Mouse (Mus musculus): ENCODE measurements at regions not wholly inside any gene's neighbourhood (a gene's known extent, or its start where the extent isn't known, plus 50 kb on each side); places are given as distances from the start of the nearest gene placed in this dataset.

- DNase-seq, result peak; percentile 86
- H3K9me3 ChIP-seq (ENCODE audit: control insufficient read depth, low read length), result no peaks in the 10 kb centered on the region
- H3K4me1 ChIP-seq (ENCODE audit: control insufficient read depth, insufficient read depth, low read length), result no peaks in the 10 kb centered on the region
- 5% methylated on average over 13 of the region's 13 CpGs for WGBS
- no peak overlapping the region for H3K27ac ChIP-seq (replicated peaks; ENCODE audit: low read depth, low read length)
- H3K27me3 ChIP-seq (ENCODE audit: control insufficient read depth, insufficient read depth, low read length), result no peaks in the 10 kb centered on the region
- no peak overlapping the region for H3K9ac ChIP-seq (replicated peaks; ENCODE audit: low read length)
- H3K4me2 ChIP-seq (ENCODE audit: low read length), result no peak overlapping the region
- ATAC-seq (ENCODE audit: low FRiP score, low TSS enrichment), result peak; percentile 76
- H3K4me3 ChIP-seq (replicated peaks; ENCODE audit: low read depth, low read length), result no peak overlapping the region
- H3K36me3 ChIP-seq (ENCODE audit: control insufficient read depth, insufficient read depth, low read length), result no peaks in the 10 kb centered on the region
These were observed 110.5 kb downstream of the Rergl start for GRCm38 (mm10) chr6:139391307-139391706.

GRCm38 (mm10) chr6:139350939-139351338 is 150.8 kb downstream of the Rergl start:
- Histone ChIP-seq H3K9me3 (ENCODE audit: control insufficient read depth, low read length) (no peaks in the 10 kb centered on the region; the same call in 1 of the 2 replicates), H3K27ac (replicated peaks; ENCODE audit: low read depth, low read length) (no peak overlapping the region), H3K27me3 (ENCODE audit: control insufficient read depth, insufficient read depth, low read length) (no peaks in the 10 kb centered on the region), H3K4me1 (ENCODE audit: control insufficient read depth, insufficient read depth, low read length) (no peaks in the 10 kb centered on the region), H3K4me2 (ENCODE audit: low read length) (no peak overlapping the region), H3K36me3 (ENCODE audit: control insufficient read depth, insufficient read depth, low read length) (no peaks in the 10 kb centered on the region), H3K9ac (replicated peaks; ENCODE audit: low read length) (no peak overlapping the region), H3K4me3 (replicated peaks; ENCODE audit: low read depth, low read length) (no peak overlapping the region)
- no peak for DNase-seq
- ATAC-seq (ENCODE audit: low FRiP score, low TSS enrichment), result no peak
- WGBS, result 100% methylated on average over 2 of the region's 2 CpGs

- no peak overlapping the region for H3K4me3 ChIP-seq (replicated peaks; ENCODE audit: low read depth, low read length)
- no peaks in the 10 kb centered on the region for H3K9me3 ChIP-seq (ENCODE audit: control insufficient read depth, low read length)
- ATAC-seq (ENCODE audit: low FRiP score, low TSS enrichment), result no peak
- DNase-seq, result no peak
- 94% methylated on average over 7 of the region's 7 CpGs for WGBS
- H3K9ac ChIP-seq (replicated peaks; ENCODE audit: low read length), result no peak overlapping the region
- H3K36me3 ChIP-seq (ENCODE audit: control insufficient read depth, insufficient read depth, low read length), result no peaks in the 10 kb centered on the region
- no peak overlapping the region for H3K27ac ChIP-seq (replicated peaks; ENCODE audit: low read depth, low read length)
- no peak overlapping the region for H3K4me2 ChIP-seq (ENCODE audit: low read length)
- no peaks in the 10 kb centered on the region for H3K27me3 ChIP-seq (ENCODE audit: control insufficient read depth, insufficient read depth, low read length)
- H3K4me1 ChIP-seq (ENCODE audit: control insufficient read depth, insufficient read depth, low read length), result no peaks in the 10 kb centered on the region
These were observed 176.6 kb downstream of the Rergl start for GRCm38 (mm10) chr6:139325226-139325625.

DNA sequence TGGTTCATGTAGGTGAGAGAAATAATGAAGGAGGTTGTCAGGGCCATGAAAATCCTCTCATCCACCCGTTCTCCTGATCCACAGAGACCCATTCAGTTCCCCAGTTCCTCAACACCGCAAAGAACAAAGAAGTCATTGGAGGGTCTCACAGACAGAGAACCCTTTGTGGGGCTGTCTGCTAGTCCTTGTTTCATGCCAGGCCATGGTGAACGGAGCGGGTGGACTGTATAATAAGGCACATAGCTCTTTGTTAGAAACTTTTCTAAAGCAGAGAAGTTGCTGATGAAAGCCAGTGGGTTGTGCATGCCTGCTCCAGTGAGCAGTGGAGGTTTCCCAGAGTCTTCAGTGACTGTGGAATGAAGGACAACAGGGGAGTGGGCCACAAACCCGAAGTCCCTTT is 194.1 kb downstream of the Rergl start:
- H3K9ac ChIP-seq (replicated peaks; ENCODE audit: low read length), result no peak overlapping the region
- no peak overlapping the region for H3K27ac ChIP-seq (replicated peaks; ENCODE audit: low read depth, low read length)
- H3K27me3 ChIP-seq (ENCODE audit: control insufficient read depth, insufficient read depth, low read length), result no peaks in the 10 kb centered on the region
- H3K9me3 ChIP-seq (ENCODE audit: control insufficient read depth, low read length), result no peaks in the 10 kb centered on the region
- no peaks in the 10 kb centered on the region for H3K36me3 ChIP-seq (ENCODE audit: control insufficient read depth, insufficient read depth, low read length)
- WGBS, result 11% methylated on average over 5 of the region's 5 CpGs
- no peak overlapping the region for H3K4me3 ChIP-seq (replicated peaks; ENCODE audit: low read depth, low read length)
- DNase-seq, result peak; percentile 11
- peak; percentile 55; the same call in 1 of the 2 replicates for ATAC-seq (ENCODE audit: low FRiP score, low TSS enrichment)
- H3K4me1 ChIP-seq (ENCODE audit: control insufficient read depth, insufficient read depth, low read length), result no peaks in the 10 kb centered on the region
- no peak overlapping the region for H3K4me2 ChIP-seq (ENCODE audit: low read length)

- Histone ChIP-seq H3K9ac (replicated peaks; ENCODE audit: low read length) (no peak overlapping the region), H3K36me3 (ENCODE audit: control insufficient read depth, insufficient read depth, low read length) (no peaks in the 10 kb centered on the region), H3K4me2 (ENCODE audit: low read length) (no peak overlapping the region), H3K27ac (replicated peaks; ENCODE audit: low read depth, low read length) (no peak overlapping the region), H3K9me3 (ENCODE audit: control insufficient read depth, low read length) (no peaks in the 10 kb centered on the region), H3K4me3 (replicated peaks; ENCODE audit: low read depth, low read length) (no peak overlapping the region), H3K4me1 (ENCODE audit: control insufficient read depth, insufficient read depth, low read length) (no peaks in the 10 kb centered on the region), H3K27me3 (ENCODE audit: control insufficient read depth, insufficient read depth, low read length) (no peaks in the 10 kb centered on the region)
- 82% methylated on average over 2 of the region's 2 CpGs for WGBS
- DNase-seq (no peak), ATAC-seq (ENCODE audit: low FRiP score, low TSS enrichment) (no peak)
These were observed 197.5 kb downstream of the Rergl start for GRCm38 (mm10) chr6:139304306-139304705.

GRCm38 (mm10) chr6:139295701-139296100 is 206.1 kb downstream of the Rergl start:
- Histone ChIP-seq H3K27me3 (ENCODE audit: control insufficient read depth, insufficient read depth, low read length) (no peaks in the 10 kb centered on the region), H3K9me3 (ENCODE audit: control insufficient read depth, low read length) (no peaks in the 10 kb centered on the region), H3K4me3 (replicated peaks; ENCODE audit: low read depth, low read length) (no peak overlapping the region), H3K9ac (replicated peaks; ENCODE audit: low read length) (no peak overlapping the region), H3K27ac (replicated peaks; ENCODE audit: low read depth, low read length) (no peak overlapping the region), H3K4me2 (ENCODE audit: low read length) (no peak overlapping the region), H3K36me3 (ENCODE audit: control insufficient read depth, insufficient read depth, low read length) (no peaks in the 10 kb centered on the region), H3K4me1 (ENCODE audit: control insufficient read depth, insufficient read depth, low read length) (no peaks in the 10 kb centered on the region)
- DNase-seq (no peak), ATAC-seq (ENCODE audit: low FRiP score, low TSS enrichment) (no peak)
- 71% methylated on average over 2 of the region's 2 CpGs for WGBS

DNA sequence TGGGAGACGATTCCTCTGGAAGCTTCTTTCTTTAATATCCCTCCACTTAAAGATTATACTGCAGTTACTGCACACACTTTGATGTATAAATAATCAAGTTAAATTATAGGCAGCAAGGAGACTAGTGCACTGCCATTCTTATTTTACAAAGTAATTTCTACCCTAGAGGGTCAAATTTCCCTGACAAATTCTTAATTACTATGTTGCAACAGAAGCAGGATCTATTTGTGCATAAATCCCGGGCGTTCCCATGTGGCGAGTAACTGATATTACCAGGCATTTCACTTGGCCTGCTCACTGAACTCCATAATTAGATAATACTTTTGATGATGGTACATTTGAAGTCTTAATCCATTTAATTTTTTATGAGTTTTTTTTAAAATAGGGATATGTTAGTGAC is 222.7 kb downstream of the Rergl start:
- Histone ChIP-seq H3K9ac (replicated peaks; ENCODE audit: low read length) (no peak overlapping the region), H3K36me3 (ENCODE audit: control insufficient read depth, insufficient read depth, low read length) (no peaks in the 10 kb centered on the region), H3K4me3 (replicated peaks; ENCODE audit: low read depth, low read length) (no peak overlapping the region), H3K4me1 (ENCODE audit: control insufficient read depth, insufficient read depth, low read length) (no peaks in the 10 kb centered on the region), H3K27me3 (ENCODE audit: control insufficient read depth, insufficient read depth, low read length) (no peaks in the 10 kb centered on the region), H3K9me3 (ENCODE audit: control insufficient read depth, low read length) (no peaks in the 10 kb centered on the region), H3K27ac (replicated peaks; ENCODE audit: low read depth, low read length) (no peak overlapping the region), H3K4me2 (ENCODE audit: low read length) (no peak overlapping the region)
- DNase-seq (peak; percentile 58), ATAC-seq (ENCODE audit: low FRiP score, low TSS enrichment) (peak; percentile 70; the same call in 1 of the 2 replicates)
- WGBS, result 59% methylated on average over 4 of the region's 4 CpGs

GRCm38 (mm10) chr6:139275512-139275911 is 226.3 kb downstream of the Rergl start:
- Histone ChIP-seq H3K4me3 (replicated peaks; ENCODE audit: low read depth, low read length) (no peak overlapping the region), H3K4me1 (ENCODE audit: control insufficient read depth, insufficient read depth, low read length) (no peaks in the 10 kb centered on the region), H3K9ac (replicated peaks; ENCODE audit: low read length) (no peak overlapping the region), H3K9me3 (ENCODE audit: control insufficient read depth, low read length) (no peaks in the 10 kb centered on the region), H3K36me3 (ENCODE audit: control insufficient read depth, insufficient read depth, low read length) (no peaks in the 10 kb centered on the region), H3K27me3 (ENCODE audit: control insufficient read depth, insufficient read depth, low read length) (no peaks in the 10 kb centered on the region), H3K27ac (replicated peaks; ENCODE audit: low read depth, low read length) (no peak overlapping the region), H3K4me2 (ENCODE audit: low read length) (no peak overlapping the region)
- ATAC-seq (ENCODE audit: low FRiP score, low TSS enrichment) (no peak), DNase-seq (no peak)
- WGBS, result 68% methylated on average over 3 of the region's 3 CpGs

- no peak for ATAC-seq (ENCODE audit: low FRiP score, low TSS enrichment)
- Histone ChIP-seq H3K27ac (replicated peaks; ENCODE audit: low read depth, low read length) (no peak overlapping the region), H3K9ac (replicated peaks; ENCODE audit: low read length) (no peak overlapping the region), H3K4me1 (ENCODE audit: control insufficient read depth, insufficient read depth, low read length) (no peaks in the 10 kb centered on the region), H3K4me2 (ENCODE audit: low read length) (no peak overlapping the region), H3K9me3 (ENCODE audit: control insufficient read depth, low read length) (no peaks in the 10 kb centered on the region), H3K27me3 (ENCODE audit: control insufficient read depth, insufficient read depth, low read length) (no peaks in the 10 kb centered on the region), H3K36me3 (ENCODE audit: control insufficient read depth, insufficient read depth, low read length) (no peaks in the 10 kb centered on the region), H3K4me3 (replicated peaks; ENCODE audit: low read depth, low read length) (no peak overlapping the region)
- DNase-seq, result no peak
- 96% methylated on average over 4 of the region's 4 CpGs for WGBS
These were observed 248.1 kb downstream of the Rergl start for GRCm38 (mm10) chr6:139253704-139254103.
